Mouse (Mus musculus) midbrain, postnatal 0 days (tissue): Measurements from ENCODE around the gene Csrnp1. TPM values are rescaled to one million over a fixed set of nuclear protein-coding genes. Genes with fewer than 3 reads are reported as not detected.
"Not testable (repeated sequence)": the region's sequence is repeated elsewhere in the genome, so short reads cannot be mapped to it uniquely, and the experiment has no call there.

ENCODE experiments used
- ATAC-seq: fragments of 200-750 bp; cut with Nextera tagmentation; 2 replicates; pipeline ENCODE4 v1.8.0; 2017; ENCODE audit warnings: moderate number of reproducible peaks, mild to moderate bottlenecking, moderate TSS enrichment, moderate library complexity; ENCODE audit not compliant: low FRiP score
- DNase-seq: peaks from one replicate; pipeline ENCODE4 v3.0.0-alpha.2; 2015; ENCODE audit warnings: low spot score
- H3K27ac ChIP-seq: fragments of 300-500 bp; sonication (generic); 2 replicates; pipeline ENCODE4 v1.5.1; 2014; ENCODE audit warnings: low read depth, mild to moderate bottlenecking, low read length, mixed read lengths
- H3K27me3 ChIP-seq: fragments of 300-500 bp; sonication (generic); 2 replicates; pipeline ENCODE4 v1.6.1; 2014; ENCODE audit warnings: low read length, control low read depth, mixed read lengths; ENCODE audit not compliant: insufficient read depth
- H3K36me3 ChIP-seq: fragments of 300-500 bp; sonication (generic); 2 replicates; pipeline ENCODE4 v1.6.1; 2014; ENCODE audit warnings: low read length, control low read depth, mixed read lengths; ENCODE audit not compliant: insufficient read depth
- H3K4me1 ChIP-seq: fragments of 300-500 bp; sonication (generic); 2 replicates; pipeline ENCODE4 v1.6.1; 2014; ENCODE audit warnings: mild to moderate bottlenecking, control low read depth, antibody characterized with exemption, low read length, mixed read lengths; ENCODE audit not compliant: insufficient read depth
- H3K4me2 ChIP-seq: fragments of 300-500 bp; sonication (generic); 2 replicates; pipeline ENCODE4 v1.6.1; 2014; ENCODE audit warnings: low read depth, mild to moderate bottlenecking, low read length, mixed read lengths; ENCODE audit not compliant: poor library complexity, severe bottlenecking
- H3K4me3 ChIP-seq: fragments of 300-500 bp; sonication (generic); 2 replicates; pipeline ENCODE4 v1.5.1; 2014; ENCODE audit warnings: low read depth, mild to moderate bottlenecking, low read length, moderate library complexity
- H3K9ac ChIP-seq: fragments of 300-500 bp; sonication (generic); replicated peaks from 2 replicates; pipeline ENCODE4 v1.6.1; 2014; ENCODE audit warnings: mild to moderate bottlenecking, low read length, moderate library complexity, mixed read lengths; ENCODE audit not compliant: poor library complexity, severe bottlenecking
- H3K9me3 ChIP-seq: fragments of 300-500 bp; sonication (generic); 2 replicates; pipeline ENCODE4 v1.6.1; 2016; ENCODE audit warnings: low read length, control low read depth
- CTCF ChIP-seq: IDR thresholded peaks from 2 replicates; pipeline ENCODE4 v1.5.1; 2016; ENCODE audit warnings: antibody characterized with exemption, mild to moderate bottlenecking
- WGBS: fragments of 180-500 bp; shearing (Covaris S2); extraction: QIAGEN DNeasy Blood & Tissue Kit; methylation state at CpG from one replicate; pipeline ENCODE4 v1.1.7; 2014; 5-methylcytosine and 5-hydroxymethylcytosine counted together
- polyA plus RNA-seq: library from polyadenylated mRNA; unstranded; fragments of >200 nt; fragmentation: Nextera tagmentation; extraction: Ambion mirVana; gene quantifications from 2 replicates; pipeline ENCODE4 v1.2.1, GENCODE M21; 2015
- total RNA-seq: library from RNA; depleted of rRNA; stranded (reverse); fragments of >200 nt; gene quantifications from 2 replicates; pipeline ENCODE4 v1.2.3, GENCODE M21; 2014

Csrnp1 gene
- total and polyA plus RNA-seq, 2 experiments from 2014 or later: 1.1 to 1.7 TPM

GRCm38 (mm10) chr9:120013251-120013820 is 28.9 kb upstream of the Csrnp1 start:
- no peaks in the 10 kb centered on the region for H3K9me3 ChIP-seq
- ATAC-seq: no peak
- no peaks in the 10 kb centered on the region for H3K4me1 ChIP-seq
- H3K4me2 ChIP-seq: no peak overlapping the region
- H3K4me3 ChIP-seq: no peak overlapping the region
- no peak for TF ChIP-seq CTCF
- no peak overlapping the region for H3K27ac ChIP-seq
- DNase-seq: no peak
- H3K27me3 ChIP-seq: 0 out of 2 replicates have a peak, but pooled peaks cover 2% of the 10 kb centered on the region
- no peak overlapping the region for H3K9ac ChIP-seq
- WGBS: 79% methylated on average over 11 of the region's 11 CpGs
- no peaks in the 10 kb centered on the region for H3K36me3 ChIP-seq

- H3K4me3 ChIP-seq: no peak overlapping the region
- WGBS: 94% methylated on average over 5 of the region's 5 CpGs
- H3K4me1 ChIP-seq: no peaks in the 10 kb centered on the region
- TF ChIP-seq CTCF: no peak
- H3K27ac ChIP-seq: no peak overlapping the region
- no peaks in the 10 kb centered on the region for H3K36me3 ChIP-seq
- H3K27me3 ChIP-seq: 0 out of 2 replicates have a peak, but pooled peaks cover 2% of the 10 kb centered on the region
- no peak overlapping the region for H3K4me2 ChIP-seq
- DNase-seq (no peak), ATAC-seq (no peak)
- no peak overlapping the region for H3K9ac ChIP-seq
- H3K9me3 ChIP-seq: no peaks in the 10 kb centered on the region
Observed at GRCm38 (mm10) chr9:120012781-120013180, 28.3 kb upstream of the Csrnp1 start.

GRCm38 (mm10) chr9:120012161-120012560 is 27.7 kb upstream of the Csrnp1 start:
- H3K9ac ChIP-seq, H3K27me3 ChIP-seq, H3K4me1 ChIP-seq, ATAC-seq, H3K4me3 ChIP-seq, H3K4me2 ChIP-seq, DNase-seq, H3K36me3 ChIP-seq, H3K9me3 ChIP-seq: not testable (repeated sequence)
- H3K27ac ChIP-seq: 0 out of 2 replicates have a peak overlapping the region, but pooled peaks have one; percentile 92
- 86% methylated on average over 6 of the region's 6 CpGs for WGBS

GRCm38 (mm10) chr9:120011533-120011932 is 27.1 kb upstream of the Csrnp1 start:
- no peaks in the 10 kb centered on the region for H3K9me3 ChIP-seq
- TF ChIP-seq CTCF: peak; percentile 92
- H3K9ac ChIP-seq: peak overlapping the region; percentile 68
- H3K4me1 ChIP-seq: no peaks in the 10 kb centered on the region
- ATAC-seq (peak; percentile 81), DNase-seq (peak; percentile 95)
- H3K4me2 ChIP-seq: peak overlapping the region; percentile 74
- H3K36me3 ChIP-seq: no peaks in the 10 kb centered on the region
- 0 out of 2 replicates have a peak, but pooled peaks cover 2% of the 10 kb centered on the region for H3K27me3 ChIP-seq
- H3K27ac ChIP-seq: peak overlapping the region; percentile 92
- H3K4me3 ChIP-seq: peak overlapping the region; percentile 43
- WGBS: 1% methylated on average over 10 of the region's 10 CpGs

GRCm38 (mm10) chr9:120010781-120011511 is 26.5 kb upstream of the Csrnp1 start:
- ATAC-seq (peak; percentile 93), DNase-seq (peak; percentile 98)
- H3K4me1 ChIP-seq: no peaks in the 10 kb centered on the region
- peak overlapping the region; percentile 68 for H3K9ac ChIP-seq
- H3K27ac ChIP-seq: peak overlapping the region; percentile 92
- H3K4me2 ChIP-seq: peak overlapping the region; percentile 74
- peak overlapping the region; percentile 43 for H3K4me3 ChIP-seq
- 2% methylated on average over 58 of the region's 60 CpGs for WGBS
- 0 out of 2 replicates have a peak, but pooled peaks cover 2% of the 10 kb centered on the region for H3K27me3 ChIP-seq
- H3K36me3 ChIP-seq: no peaks in the 10 kb centered on the region
- H3K9me3 ChIP-seq: no peaks in the 10 kb centered on the region
- no peak for TF ChIP-seq CTCF

DNA sequence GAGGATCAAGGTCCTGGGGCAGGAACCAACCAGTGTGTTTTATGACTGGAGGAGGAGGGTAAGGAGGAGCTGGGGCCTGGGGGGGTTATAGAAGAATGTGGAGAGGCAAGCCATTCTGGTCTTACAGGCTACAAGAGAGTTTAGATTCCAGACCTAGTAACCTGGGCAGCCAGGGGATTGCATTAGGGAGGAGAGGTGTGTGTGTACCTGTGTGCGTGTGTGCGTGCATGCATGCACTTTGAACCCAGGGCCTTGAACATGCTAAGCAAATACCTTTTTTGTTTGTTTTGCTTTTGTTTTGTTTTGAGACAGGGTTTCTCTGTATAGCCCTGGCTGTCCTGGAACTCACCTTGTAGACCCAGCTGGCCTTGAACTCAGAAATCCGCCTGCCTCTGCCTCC is 25.4 kb upstream of the Csrnp1 start:
- DNase-seq (no peak), ATAC-seq (no peak)
- H3K4me2 ChIP-seq: no peak overlapping the region
- 95% methylated on average over 3 of the region's 3 CpGs for WGBS
- no peaks in the 10 kb centered on the region for H3K9me3 ChIP-seq
- H3K27ac ChIP-seq: no peak overlapping the region
- no peak overlapping the region for H3K4me3 ChIP-seq
- no peaks in the 10 kb centered on the region for H3K36me3 ChIP-seq
- no peak overlapping the region for H3K9ac ChIP-seq
- H3K27me3 ChIP-seq: no peaks in the 10 kb centered on the region
- TF ChIP-seq CTCF: no peak
- H3K4me1 ChIP-seq: no peaks in the 10 kb centered on the region
